Mouse (Mus musculus): ENCODE measurements around the gene Rubcn.
"Not testable (repeated sequence)": the region's sequence is repeated elsewhere in the genome, so short reads cannot be mapped to it uniquely, and the experiment has no call there.

Gene Rubcn

GRCm38 (mm10) chr16:32877343-32878156, at the start of gene Rubcn, which contains the start of gene Fyttd1:
TSS of gene Rubcn (minus strand) at chr16:32877766.
TSS of gene Fyttd1 (plus strand) at chr16:32877500.
- DNase-seq (ENCODE audit: low read depth, low spot score): peak; percentile 97

GRCm38 (mm10) chr16:32927044-32927443, 49.5 kb upstream of the Rubcn start:
- DNase-seq (ENCODE audit: low read depth, low spot score): no peak

GRCm38 (mm10) chr16:32926629-32927028, 49.1 kb upstream of the Rubcn start:
- DNase-seq (ENCODE audit: low read depth, low spot score): not testable (repeated sequence)

- DNase-seq (ENCODE audit: low read depth, low spot score): no peak
Measured at GRCm38 (mm10) chr16:32915292-32916068, 37.9 kb upstream of the Rubcn start.

- peak; percentile 87 for DNase-seq (ENCODE audit: low read depth, low spot score)
Measured at GRCm38 (mm10) chr16:32913937-32914881, 36.6 kb upstream of the Rubcn start, which contains the start of gene Lrch3. TSS of gene Lrch3 (plus strand) at chr16:32914100.

GRCm38 (mm10) chr16:32913212-32913611, 35.6 kb upstream of the Rubcn start:
- DNase-seq (ENCODE audit: low read depth, low spot score): no peak

- no peak for DNase-seq (ENCODE audit: low read depth, low spot score)
Measured at GRCm38 (mm10) chr16:32906727-32907126, 29.2 kb upstream of the Rubcn start.

GRCm38 (mm10) chr16:32906186-32906585, 28.6 kb upstream of the Rubcn start:
- DNase-seq (ENCODE audit: low read depth, low spot score): no peak

- DNase-seq (ENCODE audit: low read depth, low spot score): no peak
Measured at GRCm38 (mm10) chr16:32902051-32902428, 24.5 kb upstream of the Rubcn start.

- no peak for DNase-seq (ENCODE audit: low read depth, low spot score)
Measured at GRCm38 (mm10) chr16:32901360-32902050, 23.9 kb upstream of the Rubcn start.

GRCm38 (mm10) chr16:32896126-32896525, 18.6 kb upstream of the Rubcn start:
- no peak for DNase-seq (ENCODE audit: low read depth, low spot score)

- no peak for DNase-seq (ENCODE audit: low read depth, low spot score)
Measured at GRCm38 (mm10) chr16:32889881-32890280, 12.3 kb upstream of the Rubcn start.

GRCm38 (mm10) chr16:32887996-32888395, 10.4 kb upstream of the Rubcn start:
- DNase-seq (ENCODE audit: low read depth, low spot score): peak; percentile 54

GRCm38 (mm10) chr16:32881538-32881937, 4.0 kb upstream of the Rubcn start:
- no peak for DNase-seq (ENCODE audit: low read depth, low spot score)

GRCm38 (mm10) chr16:32878972-32879926, 1.7 kb upstream of the Rubcn start:
- DNase-seq (ENCODE audit: low read depth, low spot score): peak; percentile 39

- DNase-seq (ENCODE audit: low read depth, low spot score): peak; percentile 12
Measured at GRCm38 (mm10) chr16:32878157-32878598, 612 bp upstream of the Rubcn start.

GRCm38 (mm10) chr16:32876831-32877230, 735 bp downstream of the Rubcn start:
- DNase-seq (ENCODE audit: low read depth, low spot score): no peak

- no peak for DNase-seq (ENCODE audit: low read depth, low spot score)
Measured at GRCm38 (mm10) chr16:32875847-32876246, 1.7 kb downstream of the Rubcn start.

- not testable (repeated sequence) for DNase-seq (ENCODE audit: low read depth, low spot score)
Measured at GRCm38 (mm10) chr16:32875281-32875680, 2.3 kb downstream of the Rubcn start.

- no peak for DNase-seq (ENCODE audit: low read depth, low spot score)
Measured at GRCm38 (mm10) chr16:32873366-32873765, 4.2 kb downstream of the Rubcn start.

Measured in ES-CJ7 (cell line).